Mouse (Mus musculus): ENCODE data around the gene Cd101.

Cd101 gene

DNA sequence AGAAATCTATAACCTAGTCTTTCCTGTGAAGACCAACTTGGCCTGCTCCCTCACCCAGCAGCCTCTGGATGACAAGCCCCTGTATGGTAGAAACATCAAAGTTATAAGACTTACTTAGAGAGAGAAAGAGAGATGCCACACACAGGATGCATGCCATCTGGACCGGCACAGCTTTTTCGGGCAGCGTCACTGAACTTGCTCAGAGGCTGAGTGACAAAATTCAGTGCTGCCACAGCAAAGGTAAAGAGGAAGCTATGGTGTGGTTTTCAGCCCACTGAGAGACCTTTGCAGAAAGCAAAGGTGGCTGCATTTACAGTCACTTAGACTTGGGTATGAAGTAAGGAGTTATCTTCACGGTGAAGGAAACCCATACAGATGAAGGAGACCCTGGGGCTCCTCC lies at the start of gene Cd101:
Cd101 (minus strand) TSS at position 218 of the 400 bp plus-strand sequence.
- peak; percentile 73 for DNase-seq (ENCODE audit: low read depth, low spot score)

DNA sequence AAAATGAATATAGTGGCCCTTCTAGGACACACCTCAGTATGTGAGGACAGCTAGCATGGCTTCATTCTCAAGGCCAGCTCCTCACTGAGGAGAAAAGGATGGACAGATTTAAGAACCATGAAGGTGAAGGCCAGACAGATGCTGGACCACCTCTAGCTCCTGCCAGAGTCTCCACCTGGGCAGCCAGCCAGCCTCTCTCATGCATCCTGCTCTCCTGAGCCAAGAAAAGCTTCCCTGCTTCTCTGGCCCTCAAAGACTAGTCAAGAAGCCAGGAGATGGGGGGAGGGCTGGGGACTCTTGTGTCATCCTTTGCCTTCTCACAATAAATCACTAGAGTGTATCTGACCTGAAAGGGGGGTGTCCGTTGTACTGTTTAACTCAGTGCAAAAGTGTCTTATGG lies 49.0 kb upstream of the Cd101 start:
- DNase-seq (ENCODE audit: low read depth, low spot score), result no peak

DNA sequence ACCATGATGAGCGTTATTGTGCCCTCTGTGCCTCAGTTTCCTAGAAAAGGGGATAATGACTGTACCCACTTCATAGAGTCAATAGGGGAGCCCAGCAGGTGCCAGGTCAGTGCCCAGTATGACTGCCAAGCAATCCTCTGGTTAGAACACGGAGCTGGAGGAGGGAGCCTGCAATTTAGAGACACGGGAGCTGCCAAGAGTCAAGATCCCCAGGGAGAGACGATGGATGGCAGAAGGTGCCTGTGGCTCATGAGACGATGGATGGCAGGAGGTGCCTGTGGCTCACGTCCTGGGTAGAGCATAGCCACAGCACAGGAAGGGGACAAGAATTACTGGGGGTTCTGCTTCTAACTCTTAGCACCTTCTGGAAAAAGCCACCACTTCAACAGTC lies 48.3 kb upstream of the Cd101 start:
- no peak for DNase-seq (ENCODE audit: low read depth, low spot score)

DNA sequence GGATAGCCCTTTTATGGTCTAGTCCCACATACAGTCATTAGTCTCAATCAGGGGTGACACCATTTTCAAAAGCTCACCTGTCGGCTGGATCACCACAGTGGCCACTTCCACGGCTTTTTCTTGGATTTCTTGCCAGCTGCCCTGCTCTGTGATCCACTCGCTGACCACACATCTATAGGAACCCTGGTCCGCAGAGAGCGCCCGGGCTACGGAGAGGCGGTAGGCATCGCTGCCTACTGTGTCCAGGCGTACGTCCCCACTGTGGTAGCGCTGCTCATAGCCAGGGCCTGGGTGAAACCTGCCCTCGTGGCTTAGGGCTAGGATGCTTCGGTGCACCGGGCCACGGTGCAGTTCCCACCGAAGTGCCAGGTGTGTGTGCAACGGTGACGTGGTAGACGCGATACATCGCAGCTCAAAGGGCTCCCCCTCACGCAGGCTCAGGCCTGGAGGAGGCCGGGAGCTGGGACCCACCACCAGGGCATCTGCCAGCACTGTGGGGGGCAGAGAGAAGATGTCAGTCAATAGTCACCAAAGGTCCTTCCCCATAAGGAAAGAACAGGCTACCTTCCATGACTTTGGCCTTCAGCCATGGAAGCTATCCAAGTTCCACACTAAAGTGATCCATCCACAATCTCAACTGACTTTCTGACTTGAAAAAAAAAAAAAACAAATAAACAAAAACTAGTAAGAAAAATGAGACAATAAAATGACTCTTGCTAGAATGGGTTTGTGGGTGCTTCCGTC lies 47.8 kb upstream of the Cd101 start:
- no peak for DNase-seq (ENCODE audit: low read depth, low spot score)

DNA sequence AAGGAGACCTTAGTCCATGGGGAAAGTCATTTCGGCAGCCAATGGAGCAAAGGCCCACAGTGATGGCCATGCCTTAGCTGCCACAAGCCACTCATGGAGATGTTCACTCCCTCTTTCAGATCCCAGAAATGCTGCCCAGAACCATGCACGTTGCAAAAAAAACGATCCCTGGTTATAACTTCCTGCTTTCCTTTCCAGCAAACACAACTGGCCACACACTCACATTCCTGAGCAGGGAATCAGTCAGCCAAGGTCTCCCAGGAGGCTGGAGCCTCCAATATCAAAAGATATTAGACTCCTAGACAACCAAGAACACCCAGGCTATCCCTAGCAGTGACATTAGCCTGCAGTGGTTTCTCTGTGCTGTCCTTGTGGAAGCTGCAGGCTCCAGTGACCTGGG lies 46.5 kb upstream of the Cd101 start:
- DNase-seq (ENCODE audit: low read depth, low spot score), result no peak

DNA sequence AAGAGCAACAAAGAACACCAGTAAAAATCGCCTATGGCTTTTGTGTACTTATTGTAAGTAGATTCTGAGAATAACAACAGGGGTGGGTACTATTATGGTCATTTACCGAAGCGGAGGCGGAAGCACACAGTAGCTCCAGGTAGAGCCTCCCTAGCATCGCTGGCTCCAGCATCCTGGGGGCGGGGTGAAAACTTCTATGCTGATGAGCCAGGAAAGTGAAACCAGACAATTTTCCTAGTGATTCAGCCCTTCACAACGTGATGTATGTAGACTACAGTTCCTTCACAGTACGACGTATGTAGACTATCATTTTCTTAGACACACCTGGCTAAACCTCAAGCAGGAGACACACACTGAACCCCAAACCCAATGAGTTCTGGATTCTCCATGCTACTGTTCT lies 44.0 kb upstream of the Cd101 start:
- peak; percentile 41 for DNase-seq (ENCODE audit: low read depth, low spot score)

DNA sequence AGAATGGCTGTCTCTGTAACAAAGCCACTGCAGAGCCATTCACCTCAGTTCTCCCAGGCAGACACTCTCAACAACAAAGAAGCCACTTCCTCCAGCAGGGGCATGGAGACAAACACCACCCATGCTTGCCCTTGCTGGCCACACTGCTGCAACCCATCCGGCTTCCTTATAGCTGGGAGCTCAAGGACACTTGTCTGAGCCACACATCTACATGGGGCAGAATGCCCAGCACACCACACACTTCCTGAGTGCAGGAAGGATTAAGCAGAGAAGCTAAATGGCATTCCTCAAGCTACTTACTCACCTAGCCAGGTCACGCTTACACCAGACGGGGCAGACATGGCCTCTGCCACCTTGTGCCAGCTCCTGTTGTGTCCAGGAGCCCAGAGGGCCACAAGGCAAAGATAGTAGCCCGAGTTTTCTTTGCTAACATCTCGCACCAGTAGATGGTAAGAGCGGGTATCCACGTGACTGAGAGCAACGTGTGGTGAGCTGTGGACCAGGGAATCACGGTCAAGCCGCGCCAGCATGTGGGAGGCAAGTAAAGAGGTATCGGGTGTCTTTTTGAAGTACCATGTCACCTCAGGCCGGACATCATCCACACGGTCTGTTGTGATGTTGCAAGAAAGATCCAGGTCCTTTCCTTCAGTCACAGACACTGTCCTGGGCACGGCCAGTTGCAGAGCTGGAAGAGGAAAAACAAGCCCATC lies 43.3 kb upstream of the Cd101 start:
- peak; percentile 23 for DNase-seq (ENCODE audit: low read depth, low spot score)

DNA sequence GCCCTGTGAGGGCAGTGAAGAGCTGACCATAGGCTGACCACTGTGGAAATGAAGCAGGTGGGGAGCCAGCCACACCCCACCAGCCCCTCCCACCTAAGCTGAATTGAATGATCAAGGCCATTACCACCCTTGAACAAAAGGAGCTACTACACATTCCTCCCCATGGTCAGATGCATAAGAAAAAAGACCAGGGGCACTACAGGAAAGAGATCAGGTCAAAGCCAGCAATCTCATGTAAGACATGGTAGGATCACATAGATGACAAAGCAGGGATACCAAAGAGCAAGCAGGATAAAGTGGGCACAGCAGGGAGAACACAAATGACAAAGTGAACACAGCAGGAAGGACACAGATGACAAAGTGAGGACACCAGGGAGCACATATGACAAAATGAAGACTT lies 42.2 kb upstream of the Cd101 start:
- DNase-seq (ENCODE audit: low read depth, low spot score), result no peak

DNA sequence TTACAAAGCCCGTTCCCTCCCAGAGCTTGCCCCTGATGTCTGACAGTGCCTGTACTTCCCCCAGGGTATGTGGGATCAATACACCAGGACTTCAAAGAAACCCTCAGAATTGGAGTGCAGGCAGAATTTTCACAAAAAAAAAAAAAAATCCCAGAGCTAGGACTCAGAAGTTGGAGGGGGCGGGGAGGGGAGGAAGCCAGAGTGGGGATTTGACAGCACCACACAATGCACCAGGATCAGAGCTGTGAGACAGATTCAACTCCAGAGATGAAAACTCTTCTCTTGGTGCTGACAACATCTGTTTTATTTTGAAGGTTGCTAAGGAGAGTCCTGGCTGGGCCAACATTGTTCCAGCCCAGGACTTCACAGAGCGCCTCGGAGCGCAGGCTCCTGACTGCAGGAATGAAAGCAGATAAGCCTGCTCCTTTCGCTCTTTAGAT lies 41.5 kb upstream of the Cd101 start:
- DNase-seq (ENCODE audit: low read depth, low spot score), result no peak

DNA sequence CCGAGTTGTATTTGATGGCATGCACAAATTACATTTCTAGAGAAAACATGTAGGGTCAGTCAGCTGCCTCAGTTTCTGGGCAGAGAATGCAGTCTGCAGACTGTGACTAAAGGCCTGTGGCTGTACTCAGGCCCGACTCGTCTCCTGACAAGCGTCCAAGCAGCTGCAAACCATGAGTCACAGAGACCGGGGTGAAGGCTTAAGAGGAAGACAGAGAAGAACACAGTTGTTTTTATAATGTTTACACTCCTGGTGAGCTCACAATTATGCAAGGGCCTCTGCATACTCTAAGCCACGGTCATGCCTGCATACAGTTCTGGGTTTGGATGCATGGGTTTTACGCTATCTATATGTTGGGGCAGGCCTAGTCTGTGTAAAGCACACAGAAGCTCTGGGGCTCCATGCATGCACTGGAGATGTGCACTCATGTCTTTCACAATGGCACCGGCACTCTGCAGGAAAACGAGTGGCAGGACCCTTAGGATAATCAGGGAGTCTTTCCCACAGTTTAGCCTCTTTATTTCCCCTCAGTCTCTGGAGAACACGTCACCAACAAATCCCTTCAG lies 41.0 kb upstream of the Cd101 start:
- DNase-seq (ENCODE audit: low read depth, low spot score), result no peak

DNA sequence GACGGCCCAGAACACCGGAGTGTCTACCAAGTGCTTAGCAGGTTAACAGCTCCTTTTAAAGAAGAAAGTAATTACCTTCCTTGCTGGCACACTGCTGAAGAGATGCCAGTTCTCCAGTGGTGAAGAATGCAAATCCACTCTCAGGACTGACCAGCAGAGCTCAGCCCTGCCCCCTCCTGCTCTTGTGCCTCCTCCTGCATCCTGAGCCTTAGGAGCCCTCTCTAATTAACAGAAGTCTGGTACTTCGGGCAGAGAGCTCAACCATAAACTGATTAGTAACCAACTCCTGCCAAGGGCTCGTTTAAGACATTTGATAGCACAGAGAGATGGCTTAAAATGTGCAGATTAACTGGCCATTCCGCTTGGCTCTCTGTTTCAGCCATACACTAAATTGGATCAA lies 39.3 kb upstream of the Cd101 start:
- DNase-seq (ENCODE audit: low read depth, low spot score), result no peak

DNA sequence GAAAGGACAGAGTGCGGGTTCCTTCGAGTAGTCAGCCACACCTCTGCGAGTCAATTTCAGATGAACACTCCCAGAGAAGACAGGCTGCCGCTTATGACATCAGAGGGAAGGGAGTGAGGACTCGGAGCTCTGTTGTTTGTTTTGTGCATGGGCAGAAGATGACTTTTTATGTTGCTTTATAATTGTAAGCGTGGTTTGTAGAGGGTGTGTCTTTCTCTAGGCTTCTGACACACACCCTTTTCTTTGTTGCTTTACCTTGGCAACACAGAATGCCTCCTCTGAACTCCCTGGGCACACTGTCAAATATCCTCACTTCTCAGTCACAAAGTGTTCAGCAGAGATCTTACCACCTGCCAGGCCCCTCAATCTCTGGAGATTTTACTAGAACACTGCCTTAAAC lies 36.8 kb upstream of the Cd101 start:
- peak; percentile 52 for DNase-seq (ENCODE audit: low read depth, low spot score)

DNA sequence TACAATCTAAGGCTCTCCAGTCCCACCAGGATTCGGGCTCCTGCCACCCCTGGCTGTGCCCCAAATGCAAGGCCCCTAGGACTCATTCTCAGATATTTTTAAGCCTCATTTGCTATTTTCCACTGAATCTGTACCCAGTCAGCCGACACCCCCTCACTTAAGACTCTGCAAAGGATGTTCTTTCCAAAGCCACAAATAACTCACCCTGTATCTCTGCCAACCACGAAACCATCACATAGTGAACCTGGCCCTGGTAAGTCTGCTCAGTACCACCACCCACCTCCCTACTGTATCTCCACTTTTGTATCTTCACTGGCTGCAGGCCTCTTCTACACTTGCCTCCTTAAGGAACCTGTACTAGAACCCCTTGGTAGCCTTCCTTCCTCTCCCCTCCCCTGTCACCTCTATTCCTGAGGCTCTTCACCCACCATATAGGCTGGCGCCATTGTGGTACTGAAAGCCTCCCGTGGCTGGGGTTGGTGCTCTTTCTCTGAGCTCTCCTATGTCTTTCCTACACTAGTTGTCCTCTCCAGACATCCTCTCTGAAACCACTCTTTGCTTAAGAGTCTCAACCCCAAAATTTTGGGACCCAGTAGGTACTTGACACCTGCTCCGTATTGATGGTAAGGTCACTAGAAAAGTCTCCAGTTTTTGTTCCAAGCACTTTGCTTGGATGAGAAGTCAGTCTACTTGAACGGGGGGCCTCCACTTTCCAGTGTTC lies 32.7 kb upstream of the Cd101 start:
- DNase-seq (ENCODE audit: low read depth, low spot score), result peak; percentile 26

DNA sequence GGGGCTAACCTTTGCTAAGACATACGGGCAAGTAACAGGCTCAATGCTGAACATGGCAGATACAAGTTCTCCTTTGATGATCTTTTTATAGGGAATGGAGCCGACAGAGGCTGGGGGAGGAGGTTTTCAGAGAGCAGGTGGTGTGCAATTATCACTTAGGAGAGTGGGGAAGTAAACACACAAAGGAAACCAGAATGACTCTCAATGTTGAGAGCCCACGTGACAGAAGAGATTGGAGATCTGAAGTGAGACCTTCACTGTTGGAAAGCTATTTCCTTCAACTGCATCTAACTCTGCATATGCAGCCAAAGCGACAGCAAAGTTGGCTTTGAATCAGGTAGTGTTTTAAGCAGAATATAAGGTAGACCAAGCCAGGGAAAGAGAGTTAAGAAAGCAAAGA lies 29.9 kb upstream of the Cd101 start:
- DNase-seq (ENCODE audit: low read depth, low spot score), result peak; percentile 51

DNA sequence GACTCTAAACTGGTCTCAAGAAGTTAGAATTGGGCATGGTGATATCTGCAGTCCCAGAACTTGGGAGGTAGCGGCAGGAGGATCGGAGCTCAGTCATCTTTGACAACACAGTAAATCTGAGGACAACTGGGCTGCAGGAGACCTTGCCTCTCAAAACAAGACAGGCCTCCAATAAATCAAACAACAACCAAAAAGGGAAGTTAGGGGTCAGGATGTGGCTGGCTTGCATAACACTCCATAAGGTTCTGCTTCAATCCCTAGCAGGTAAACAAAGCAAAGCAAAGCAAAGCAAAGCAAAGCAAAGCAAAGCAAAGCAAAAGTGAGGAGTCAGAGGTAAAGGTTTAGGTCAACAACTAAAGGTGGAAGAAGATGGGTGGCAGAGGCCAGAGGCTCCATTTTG lies 28.8 kb upstream of the Cd101 start:
- DNase-seq (ENCODE audit: low read depth, low spot score), result no peak

DNA sequence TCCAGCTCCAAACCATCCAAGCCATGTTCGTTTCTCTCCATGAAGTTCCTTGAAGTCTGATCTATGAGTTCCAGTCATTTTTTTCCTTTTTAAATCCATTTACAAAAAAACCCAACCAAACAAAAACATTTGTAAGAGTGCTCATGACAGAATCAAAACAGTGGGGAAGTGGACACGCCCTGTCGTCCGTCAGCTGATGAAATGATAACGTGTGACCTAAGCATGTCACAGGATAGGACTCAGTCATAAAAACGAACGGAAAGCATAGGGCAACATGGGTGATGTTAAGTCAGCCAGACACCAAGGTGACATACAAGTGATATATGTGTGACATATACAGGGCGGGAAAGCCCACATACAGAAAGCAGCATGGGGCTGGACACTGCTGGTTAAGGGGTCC lies 25.9 kb upstream of the Cd101 start:
- no peak for DNase-seq (ENCODE audit: low read depth, low spot score)

DNA sequence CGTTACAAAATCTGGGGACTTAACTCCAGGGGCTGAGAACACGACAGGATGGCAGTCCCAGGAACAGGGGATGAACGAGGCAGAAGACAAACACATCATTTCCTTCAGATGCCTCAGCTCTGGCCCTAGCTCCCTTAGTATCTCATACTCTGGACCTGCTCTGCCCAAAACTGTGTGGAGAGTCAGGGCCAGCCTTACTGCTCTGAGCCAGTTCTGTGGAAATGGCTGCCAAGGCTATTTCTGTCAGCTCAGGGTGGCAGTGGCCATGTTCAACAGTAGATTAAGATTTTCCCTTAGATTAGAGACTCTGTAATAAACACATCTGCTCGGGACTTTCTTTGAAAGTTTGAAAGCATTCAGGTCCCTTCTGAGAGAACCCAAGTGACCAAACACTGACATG lies 22.2 kb upstream of the Cd101 start:
- DNase-seq (ENCODE audit: low read depth, low spot score), result no peak

DNA sequence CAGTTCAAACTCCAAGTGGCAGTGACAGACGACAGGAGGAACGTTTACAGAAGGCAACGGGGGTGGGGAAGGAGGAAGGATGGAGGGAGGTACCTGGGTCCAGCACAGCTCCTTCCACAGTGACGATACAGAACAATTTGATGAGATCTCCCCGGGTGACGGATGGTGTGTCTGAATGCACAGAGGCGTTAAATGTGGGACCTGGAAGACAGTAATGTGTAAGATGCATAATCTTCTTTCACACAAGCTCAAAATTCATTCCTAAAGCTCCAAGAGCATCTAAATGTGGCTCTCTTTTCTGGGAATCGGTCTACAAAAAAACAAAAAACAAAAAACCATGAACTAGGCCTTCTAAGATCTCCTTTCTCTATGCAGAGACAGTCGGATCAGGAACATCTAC lies 20.6 kb upstream of the Cd101 start:
- DNase-seq (ENCODE audit: low read depth, low spot score), result no peak

DNA sequence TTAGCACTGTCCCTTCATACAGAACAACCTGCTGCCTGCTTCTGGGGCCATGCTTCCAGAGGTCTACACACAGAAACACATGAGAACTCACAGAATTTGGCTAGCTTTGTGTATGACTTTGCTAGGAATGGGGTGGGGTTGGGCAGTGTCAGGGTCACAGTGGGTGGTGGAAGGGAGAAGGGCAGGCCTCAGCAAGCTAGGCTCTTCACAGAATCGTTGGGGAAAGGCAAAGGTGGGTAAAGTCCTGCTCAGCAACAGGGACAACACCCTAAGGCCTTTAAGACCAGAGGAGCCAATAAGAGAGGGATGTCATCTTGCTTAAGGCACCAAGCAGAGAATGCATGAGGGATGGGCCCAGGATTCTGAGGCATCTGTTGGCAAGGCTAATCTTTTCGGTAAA lies 19.4 kb upstream of the Cd101 start:
- DNase-seq (ENCODE audit: low read depth, low spot score), result no peak

DNA sequence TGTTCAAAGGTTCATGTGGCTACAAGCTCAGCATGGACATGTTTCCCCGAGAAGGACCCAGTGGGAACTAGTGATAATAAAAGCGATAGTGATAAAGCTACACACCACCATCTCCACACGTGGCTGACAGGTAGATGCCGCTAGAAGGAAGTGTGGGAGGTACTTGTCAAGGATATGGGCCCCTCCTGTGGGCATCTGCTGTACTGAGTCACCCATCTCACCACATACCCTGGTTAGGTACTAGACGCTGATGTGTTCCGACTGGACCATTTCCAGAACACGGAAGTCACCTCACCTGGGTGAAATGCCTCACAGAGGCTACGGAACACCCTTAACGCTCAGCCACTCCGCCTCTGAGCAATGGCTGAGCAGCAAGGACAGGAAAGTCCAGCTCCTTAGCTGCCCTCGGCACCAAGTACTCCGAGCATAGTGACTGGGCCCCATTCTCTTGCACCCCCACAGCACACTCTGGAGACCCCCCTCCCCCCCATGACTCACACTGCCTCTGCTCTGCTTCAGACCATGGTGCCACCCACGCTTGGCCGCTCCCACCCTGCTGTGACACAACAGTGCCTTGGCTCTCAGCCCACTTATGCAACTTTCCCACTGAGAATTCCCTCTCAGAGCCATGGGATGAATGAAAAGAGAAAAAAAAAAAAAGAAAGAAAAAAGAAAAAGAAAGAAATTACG lies 18.4 kb upstream of the Cd101 start:
- peak; percentile 76 for DNase-seq (ENCODE audit: low read depth, low spot score)

DNA sequence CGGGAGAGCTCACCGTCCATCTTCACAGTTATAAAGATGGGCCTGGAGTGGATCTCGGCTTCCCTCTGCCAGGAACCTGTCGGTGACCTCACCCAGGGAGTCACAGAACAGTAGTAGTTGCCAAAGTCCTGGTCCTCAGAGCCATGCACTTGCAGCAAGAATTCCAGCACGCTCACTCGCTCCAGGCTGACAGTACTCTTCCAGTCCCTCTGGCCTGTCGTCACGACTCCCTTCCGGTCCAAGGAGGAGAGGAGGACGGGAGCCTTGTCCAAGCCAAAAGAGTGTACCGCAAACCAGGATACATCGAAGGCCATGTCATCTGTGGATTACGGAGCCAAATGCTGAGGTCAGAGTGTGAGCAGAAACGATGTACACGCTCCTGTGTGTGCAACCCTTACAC lies 16.1 kb upstream of the Cd101 start:
- DNase-seq (ENCODE audit: low read depth, low spot score), result no peak

DNA sequence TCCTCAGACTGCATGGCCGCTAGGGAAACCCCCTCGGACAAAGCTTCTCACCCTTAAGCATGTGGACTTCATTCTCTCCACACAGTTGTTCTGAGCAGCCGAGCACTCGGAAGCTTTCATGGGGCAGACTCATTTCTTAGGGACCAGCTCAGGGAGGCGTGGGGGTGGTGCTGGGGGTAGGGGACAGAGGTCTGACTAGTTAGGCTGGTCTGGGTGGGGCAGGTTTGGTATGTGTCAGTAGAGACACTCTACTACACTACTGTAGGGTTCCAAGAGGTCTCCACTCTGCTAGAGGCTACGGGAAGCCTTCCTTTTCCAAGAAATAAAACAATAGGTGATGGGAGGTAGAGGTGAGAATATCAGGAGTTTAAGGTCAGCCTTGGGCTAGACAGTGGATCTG lies 15.3 kb upstream of the Cd101 start:
- DNase-seq (ENCODE audit: low read depth, low spot score), result no peak

Data from CD4-positive, CD25-positive, alpha-beta regulatory T cell, adult 2 months (primary cell).